Mouse (Mus musculus) left cerebral cortex, postnatal 4 days (tissue): Measurements from ENCODE around the gene Ptprn2. TPM values are rescaled to one million over a fixed set of nuclear protein-coding genes. Genes with fewer than 3 reads are reported as not detected.

ENCODE experiments used
- DNase-seq: peaks from one replicate; pipeline ENCODE4 v3.0.0-alpha.2; 2022
- intact Hi-C: fragments of 180-260 bp; cut with DNase I; formaldehyde crosslinking; loops from one replicate; pipeline ENCODE4 v1.15.1; 2025
- total RNA-seq, 2 experiments: library from RNA; stranded (reverse); gene quantifications; 2 replicates each; pipeline ENCODE4 v1.2.3; 2021

Gene Ptprn2
- total RNA-seq, 2 experiments from 2014 or later, result 172 to 180 TPM

DNA sequence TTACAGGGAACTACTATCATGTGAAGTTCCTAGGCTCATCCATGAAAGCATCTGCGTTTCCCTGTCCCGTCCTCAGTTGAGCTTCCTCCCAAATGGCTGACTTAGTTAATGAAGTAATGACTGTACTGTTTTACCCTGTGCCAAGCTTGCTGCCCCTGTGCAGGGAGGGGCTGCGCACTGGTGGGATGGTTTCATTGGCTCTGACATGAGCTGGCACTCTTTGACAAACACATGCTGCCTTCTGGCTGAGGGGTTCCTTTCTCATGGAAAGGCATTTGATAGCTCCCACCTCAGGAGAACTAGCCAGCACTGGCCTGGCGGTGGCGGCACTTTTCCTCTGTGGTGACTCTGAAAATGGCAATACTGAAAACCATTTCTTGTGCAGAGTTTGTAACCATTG, 458.4 kb downstream of the Ptprn2 start:
- DNase-seq, result peak; percentile 61
- intact Hi-C loops, result no loop called here

DNA sequence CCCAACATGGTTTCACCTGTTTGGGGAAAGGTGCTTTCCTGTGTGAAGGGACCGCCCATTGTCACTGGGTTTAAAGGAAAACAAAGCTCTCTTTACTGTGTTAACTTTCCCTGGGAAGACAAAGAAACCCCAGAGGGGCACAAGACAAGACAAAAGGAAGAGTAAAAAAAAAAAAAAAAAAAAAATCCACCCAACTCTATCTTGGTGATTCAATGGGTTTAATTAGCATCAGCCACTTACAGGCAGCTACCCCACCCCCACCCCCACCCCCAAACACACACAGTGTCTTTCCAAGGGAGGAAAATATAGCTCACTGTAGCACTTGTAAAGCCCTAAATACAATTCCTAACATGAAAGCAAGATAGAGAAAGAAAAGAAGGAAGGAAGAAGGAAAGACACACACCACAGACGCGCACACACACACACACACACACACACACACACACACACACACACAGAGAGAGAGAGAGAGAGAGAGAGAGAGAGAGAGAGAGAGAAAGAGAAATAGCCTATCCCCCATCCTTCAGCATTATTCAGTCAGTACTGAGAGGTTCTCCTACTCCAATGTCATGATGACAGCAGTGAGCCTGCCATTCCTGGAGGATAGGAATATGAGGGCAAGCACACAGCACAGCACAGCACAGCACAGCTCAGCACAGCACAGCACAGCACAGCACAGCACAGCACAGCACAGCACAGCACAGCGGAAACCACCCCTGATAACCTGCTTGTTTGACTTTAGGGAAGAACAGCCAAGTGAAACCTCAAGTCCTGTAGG, 462.8 kb downstream of the Ptprn2 start:
- no peak for DNase-seq
- intact Hi-C loops, result no loop called here

DNA sequence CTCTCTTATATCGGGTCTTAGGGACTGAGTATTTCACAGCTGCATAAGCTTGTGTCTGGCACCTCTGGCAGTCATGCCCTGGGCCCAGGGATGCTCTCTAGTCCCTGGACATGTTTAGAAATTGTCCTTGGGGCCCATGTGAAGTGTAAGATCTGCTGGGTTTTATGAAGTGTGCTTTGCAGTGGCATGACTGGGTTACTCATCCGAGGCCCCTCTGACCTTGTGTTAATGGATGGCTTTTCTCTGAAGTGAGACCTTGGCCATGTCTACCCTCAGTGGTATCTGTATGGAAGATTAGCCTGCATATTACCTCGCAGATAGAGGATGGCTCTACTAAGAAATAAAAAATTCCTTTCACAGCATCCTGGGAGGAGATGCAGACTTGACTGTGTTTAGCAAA, 464.2 kb downstream of the Ptprn2 start:
- intact Hi-C loops, result no loop called here
- no peak for DNase-seq

DNA sequence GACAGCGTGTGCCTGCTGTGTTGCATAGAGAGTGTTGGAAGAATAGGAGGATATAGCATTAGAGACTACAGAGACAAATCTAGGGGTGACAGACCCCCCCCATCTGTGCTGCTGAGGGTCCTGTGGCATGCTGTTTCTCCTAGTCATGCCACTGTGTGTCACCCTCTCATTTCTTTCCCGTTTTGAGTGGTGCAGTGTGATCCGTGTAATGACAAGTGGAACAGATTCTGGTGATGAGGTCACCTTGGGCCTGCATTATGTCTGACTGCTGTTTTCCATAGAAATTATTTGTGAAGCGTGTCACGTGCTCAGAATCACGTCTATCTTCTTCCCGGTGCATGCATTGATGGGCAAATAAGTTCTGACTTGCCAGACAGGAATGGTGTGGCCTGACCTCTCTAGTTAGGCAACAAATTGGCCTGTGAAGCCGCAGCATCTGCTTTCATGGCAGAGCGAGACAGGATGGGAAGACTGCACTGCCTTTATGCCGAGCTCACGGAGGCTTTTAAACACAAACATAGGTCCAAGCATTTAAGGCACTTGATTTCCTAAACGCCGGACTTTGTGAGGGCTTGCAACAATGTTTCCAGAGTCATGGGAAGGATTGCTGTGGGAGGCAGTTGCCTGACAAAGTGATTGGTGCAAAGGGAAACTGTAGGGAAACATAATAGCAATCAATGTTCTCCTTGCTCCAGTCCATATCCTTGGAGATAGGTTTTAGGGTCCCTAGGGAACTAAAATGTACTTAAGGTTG, 467.1 kb downstream of the Ptprn2 start:
- intact Hi-C loops, result no loop called here

DNA sequence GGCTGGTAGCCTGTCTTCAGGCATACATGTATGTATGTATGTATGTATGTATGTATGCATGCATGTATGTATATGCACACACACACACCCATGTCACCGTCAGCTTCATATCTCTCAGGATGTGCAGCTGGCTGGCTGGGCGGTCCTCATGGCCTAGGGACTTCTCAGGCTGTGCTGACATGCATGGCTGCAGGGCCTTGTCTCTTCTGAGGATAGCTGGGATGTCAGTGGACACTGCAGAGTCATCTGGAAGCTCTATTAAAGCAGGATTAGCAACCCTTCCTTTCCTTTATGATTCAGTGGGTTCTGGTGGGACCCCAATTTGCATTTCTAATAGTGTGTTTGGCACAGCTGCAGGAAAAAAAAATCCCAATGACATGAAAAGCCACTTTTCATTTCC, 473.6 kb downstream of the Ptprn2 start:
- DNase-seq, result no peak
- intact Hi-C loops, result no loop called here

More for the DNA sequence above, 467.1 kb downstream of the Ptprn2 start:
- no peak for DNase-seq

DNA sequence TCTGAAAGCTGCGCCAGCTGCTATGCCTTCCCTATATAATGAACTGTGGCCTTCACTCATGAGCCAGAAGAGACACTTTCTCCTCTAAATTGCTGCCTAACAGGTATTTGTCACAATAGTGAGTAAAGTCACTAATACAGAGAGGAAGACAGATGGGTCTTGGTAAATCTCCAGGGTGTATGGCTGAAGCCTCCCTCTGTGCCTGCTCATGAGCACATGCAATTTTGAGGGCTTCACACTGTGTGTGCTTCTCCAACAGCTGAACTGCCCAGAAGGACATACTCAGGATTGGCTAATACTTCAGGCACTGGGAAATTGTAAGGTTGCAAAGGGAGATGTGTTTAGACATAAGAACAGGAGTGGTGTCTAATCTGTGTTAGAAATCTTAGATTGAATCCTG, 478.4 kb downstream of the Ptprn2 start:
- intact Hi-C loops, result no loop called here
- no peak for DNase-seq

DNA sequence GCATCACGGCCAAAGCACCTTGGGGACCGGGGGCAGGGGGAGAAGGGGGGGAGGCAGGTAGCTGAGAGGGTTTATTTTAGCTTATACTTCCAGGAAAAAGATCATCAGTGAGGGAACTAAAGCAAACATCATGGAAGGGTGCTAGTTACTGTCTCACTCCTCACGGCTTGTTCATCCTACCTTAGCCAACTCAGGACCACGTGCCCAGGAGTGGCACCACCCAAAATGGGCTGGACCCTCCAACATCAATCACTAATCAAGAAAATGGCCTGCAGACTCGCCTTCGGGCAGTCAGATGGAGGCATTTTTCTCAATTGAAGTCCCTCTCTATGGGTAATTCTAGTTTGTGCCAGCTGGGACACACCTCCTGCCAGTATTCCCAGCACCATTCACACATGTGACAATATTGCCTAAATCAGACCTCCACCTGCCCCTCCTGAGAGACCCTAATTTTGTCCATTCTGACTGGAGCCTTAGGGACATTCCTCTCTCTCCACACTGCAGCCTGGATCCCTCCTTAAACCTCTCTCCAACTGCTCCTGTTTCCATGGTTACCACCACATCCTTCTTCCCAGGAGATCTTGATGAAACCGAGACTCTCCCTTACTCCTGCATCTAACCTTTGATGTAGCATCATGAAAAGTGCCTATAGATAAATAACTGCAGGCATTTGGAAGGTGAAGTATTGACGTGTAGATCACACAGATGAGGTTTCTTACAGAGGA, 482.9 kb downstream of the Ptprn2 start:
- DNase-seq, result no peak
- intact Hi-C loops, result no loop called here

DNA sequence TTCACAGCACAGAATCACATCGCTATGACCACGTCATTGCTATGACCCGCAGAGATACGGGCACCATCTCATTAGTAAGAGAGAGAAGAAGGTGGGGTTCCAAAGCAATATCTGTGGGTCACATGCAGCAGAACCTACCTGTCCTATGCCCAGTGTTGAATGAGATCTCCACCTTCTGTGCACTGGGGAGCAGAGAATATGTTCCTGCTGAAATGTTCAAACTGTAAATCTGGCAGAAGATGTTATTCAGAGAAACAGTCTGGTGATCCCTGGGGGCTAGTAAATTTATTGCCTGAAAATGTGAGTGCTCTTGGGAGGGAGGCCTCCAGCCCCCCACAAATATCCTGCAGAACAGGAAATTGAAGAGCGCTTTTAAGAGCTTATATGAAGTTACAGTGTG, 490.0 kb downstream of the Ptprn2 start:
- DNase-seq, result no peak
- intact Hi-C loops, result no loop called here

DNA sequence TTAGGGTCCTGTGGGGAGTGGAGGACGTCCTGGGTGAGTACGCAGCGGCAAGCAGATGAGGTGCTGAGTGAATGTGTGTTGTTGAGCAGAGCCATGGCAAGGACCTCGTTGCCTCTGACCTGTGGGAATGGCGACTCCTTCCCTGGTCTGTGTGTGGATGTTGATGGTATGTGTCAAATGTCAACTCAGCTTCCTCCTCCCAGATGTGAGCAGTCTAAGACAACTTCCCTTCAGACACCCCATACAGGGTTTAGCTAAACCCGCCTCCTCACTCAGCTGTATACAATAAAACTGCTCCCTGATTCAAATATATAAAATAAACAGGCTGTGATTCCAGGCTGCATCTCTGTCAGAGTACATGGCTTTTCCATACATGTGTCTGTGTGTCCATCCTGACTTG, 491.5 kb downstream of the Ptprn2 start:
- no peak for DNase-seq
- intact Hi-C loops, result no loop called here

DNA sequence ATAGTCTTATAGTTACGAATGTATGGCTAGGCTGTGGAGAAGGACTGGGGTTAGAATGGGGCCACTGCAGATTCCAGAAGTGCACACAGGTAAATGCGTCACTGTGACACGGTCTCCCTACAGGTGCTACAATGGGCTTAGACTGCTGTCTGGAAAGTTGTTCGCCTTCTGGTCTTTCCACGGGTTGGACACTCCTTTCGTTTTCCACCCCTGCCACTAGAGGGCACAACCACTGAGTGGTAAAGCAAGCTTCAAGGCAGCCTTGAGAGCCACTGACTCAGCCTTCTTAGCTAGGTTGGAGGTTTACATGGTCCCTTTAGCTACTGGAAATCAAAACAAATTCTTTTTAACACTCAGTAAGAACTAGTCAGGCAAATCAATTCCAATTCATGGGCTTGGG, 492.7 kb downstream of the Ptprn2 start:
- intact Hi-C loops, result no loop called here
- no peak for DNase-seq

DNA sequence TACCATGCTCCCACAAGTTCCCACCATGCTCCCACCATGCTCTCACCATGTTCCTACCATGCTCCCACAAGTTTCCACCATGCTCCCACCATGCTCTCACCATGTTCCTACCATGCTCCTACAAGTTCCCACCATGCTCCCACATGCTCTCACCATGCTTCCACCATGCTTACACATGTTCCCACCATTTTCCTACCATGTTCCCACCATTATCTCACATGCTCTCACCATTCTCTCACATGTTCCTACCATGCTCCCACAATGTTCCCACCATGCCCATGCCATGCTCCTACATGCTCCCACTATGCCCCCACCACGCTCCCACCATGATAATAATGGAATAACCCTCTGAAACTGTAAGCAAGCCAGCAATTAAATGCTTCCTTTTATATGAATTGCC, 495.8 kb downstream of the Ptprn2 start:
- DNase-seq, result no peak
- intact Hi-C loops, result no loop called here

DNA sequence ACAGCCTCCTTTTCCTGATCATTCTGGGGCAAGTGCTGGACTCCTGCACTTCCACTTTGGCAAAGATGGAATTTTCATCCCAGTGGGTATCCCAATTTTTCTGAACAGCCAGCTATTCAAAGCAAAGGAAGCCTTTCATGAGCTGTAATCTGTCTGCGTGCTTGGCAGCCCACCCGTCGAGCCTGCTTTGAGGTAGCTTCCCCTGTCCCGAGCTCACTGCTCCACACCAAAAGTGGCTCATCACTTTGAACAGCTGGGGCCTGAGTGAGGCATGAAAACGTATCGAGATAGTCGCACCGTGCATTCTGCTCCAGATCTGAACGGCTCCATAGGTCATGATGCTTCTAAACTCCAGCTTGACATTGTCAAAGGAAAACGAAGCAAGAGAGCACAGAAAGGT, 503.6 kb downstream of the Ptprn2 start:
- DNase-seq, result no peak

DNA sequence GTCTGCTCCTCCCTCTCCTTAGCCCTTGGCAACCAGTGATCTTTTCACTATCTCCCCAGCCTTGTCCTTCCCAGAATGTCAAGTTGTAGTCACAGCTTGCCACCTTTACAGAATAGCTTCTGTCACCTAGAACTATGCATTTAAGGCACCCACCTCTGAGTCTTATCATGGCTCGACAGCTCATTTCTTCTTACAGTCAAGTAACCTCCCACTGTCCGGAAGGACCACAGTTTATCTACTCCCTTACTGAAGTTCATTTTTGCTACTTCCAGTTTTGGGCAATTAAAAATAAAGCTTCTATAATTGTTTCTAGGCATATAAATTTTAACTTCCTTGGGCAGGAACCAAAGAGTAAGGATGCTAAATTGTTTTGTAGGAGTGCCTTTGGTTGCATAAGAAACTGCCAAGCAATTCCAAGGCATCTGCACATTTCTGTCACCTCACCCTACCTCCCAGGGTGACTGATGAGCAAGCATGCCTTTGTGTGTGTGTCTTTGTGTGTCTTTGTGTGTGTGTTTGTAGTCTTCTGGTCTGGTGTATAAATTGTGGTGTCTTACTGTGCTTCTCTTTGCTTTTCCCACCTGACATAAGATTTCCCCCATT, 516.1 kb downstream of the Ptprn2 start:
- DNase-seq, result no peak
- intact Hi-C loops, result no loop called here

More for the DNA sequence above, 503.6 kb downstream of the Ptprn2 start:
- intact Hi-C loops, result no loop called here

DNA sequence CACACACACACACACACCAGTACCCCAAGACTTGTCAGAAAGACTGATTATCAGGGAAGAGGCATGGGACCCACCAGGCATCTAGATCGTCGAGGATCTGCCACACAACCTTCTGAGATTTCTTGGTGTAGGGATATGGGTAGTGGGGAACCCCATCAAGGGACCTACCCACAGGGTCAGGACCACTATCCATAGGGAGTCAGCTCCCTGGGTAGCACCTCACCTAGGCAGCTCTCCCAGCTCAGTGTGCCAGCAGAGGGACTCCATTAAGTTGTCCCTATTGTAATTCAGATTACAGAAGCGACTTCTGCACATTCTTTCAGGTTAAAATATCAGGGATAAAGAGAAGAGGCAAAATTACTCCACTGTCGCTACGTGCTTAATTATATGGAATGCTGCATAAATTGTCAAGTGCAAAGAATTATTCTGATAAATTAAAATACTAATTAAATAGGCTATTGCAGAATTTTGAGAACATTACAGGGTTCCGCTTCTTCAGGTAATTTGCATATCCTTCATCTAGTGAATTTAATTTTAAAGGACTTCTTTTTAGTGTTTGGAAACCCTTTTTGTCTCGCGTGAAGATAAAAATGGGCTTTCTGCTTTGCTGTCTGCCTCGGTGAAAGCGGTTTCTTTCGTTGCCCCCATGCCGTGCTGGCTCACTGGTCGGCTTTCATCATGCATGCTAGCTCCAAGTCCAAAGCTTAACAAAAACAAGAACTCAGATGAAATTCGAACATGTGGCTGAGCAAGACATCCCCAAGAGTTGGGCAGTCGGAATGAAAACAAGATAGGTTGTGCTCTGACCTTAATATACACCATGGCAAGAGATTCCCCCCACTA, 531.5 kb downstream of the Ptprn2 start:
- intact Hi-C loops, result no loop called here
- no peak for DNase-seq

DNA sequence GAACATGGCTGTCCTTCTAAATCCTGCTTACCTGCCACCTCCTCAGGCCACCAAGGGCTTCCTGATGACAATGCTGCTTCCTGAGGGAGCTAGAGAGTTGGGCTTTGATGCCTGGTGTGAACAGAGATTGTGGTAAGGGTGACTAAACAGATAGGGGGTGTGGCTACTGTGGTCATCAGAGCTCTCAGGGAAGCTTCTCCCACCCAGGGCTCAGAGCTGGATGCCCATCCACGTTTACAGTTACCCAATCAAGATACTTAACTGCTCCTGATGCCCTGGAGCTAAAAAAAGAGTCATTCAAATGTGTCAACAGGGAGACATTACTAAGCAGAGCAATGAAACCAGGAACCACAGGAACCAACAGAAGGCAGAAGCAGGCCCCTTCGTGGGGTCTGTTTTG, 532.4 kb downstream of the Ptprn2 start:
- no peak for DNase-seq
- intact Hi-C loops, result no loop called here

DNA sequence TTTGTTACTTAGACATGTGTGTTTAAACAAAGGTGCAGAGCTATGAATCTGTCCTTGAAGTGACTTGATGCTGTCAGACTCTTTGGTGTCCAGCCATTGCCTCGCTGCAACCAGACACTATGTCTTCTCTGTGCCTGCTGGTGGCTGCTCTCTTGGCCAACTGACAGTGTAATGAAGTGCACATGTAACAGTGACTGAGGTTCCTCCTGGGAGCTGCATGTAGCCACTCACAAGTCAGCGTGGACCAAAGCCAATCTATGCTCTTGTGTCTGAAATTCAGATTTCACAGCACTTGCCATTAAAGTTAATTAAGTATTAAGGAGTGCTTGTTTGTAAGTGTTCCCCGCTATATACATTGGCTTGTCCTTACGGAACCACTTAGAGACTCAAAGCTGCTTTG, 537.7 kb downstream of the Ptprn2 start:
- intact Hi-C loops, result no loop called here
- peak; percentile 63 for DNase-seq

DNA sequence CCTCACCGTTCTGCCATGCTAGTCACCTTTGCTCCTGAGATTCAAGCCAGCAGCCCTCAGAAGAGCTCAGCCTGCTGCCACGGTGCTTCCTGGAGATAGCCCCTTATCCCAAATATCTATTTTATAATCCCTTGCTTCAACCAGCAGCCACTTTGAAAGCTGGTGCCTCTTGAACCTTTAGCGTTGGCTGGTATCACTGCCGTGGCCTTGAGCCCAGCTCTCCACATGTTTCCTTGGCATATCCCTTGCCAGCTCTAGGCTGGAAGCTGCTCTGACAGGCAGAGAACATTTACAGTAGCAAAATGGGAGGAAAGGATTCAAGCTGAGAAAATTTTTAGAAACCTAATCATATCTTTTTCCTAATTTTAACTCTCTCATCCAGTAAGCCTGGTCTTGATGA, 539.4 kb downstream of the Ptprn2 start:
- intact Hi-C loops, result no loop called here
- DNase-seq, result peak; percentile 86

DNA sequence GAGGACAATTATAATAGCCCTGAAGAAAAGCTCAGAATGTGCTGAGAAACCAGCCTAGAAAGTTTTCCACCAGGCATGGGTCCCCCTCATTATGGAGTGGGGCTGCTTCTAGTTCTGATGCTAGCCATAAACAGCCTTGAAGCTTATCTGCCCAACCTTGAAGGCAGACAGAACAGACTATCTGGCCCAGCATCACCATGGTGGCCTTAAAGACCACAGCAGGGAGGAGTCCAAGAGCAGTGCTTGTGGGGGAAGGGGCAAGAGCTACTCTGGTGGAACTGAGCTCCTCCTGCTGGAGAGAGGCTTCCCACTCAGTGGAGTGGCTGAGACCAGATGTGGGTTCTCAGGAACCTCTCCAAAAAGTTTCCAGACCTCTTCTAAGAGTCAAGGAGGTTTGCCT, 540.2 kb downstream of the Ptprn2 start:
- DNase-seq, result no peak
- intact Hi-C loops, result no loop called here

DNA sequence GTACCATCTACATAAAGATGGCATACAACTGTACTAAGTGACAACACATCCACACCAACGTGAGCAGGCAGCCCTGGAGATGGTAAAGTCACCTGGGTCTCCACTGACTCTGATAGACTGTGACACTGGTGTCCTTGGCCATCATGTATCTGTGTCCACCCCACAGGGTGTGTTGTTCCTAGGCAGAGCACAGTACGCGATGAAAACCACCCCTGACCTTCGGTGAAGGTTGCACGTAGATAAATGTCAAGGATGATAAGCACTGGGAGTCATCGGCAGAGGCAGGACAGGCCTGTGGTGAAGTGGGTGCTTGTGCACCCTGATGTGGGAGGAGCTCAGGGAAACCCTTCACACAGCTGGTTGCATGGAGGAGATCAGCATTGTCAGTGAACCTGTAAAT, 541.8 kb downstream of the Ptprn2 start:
- intact Hi-C loops, result no loop called here
- no peak for DNase-seq

DNA sequence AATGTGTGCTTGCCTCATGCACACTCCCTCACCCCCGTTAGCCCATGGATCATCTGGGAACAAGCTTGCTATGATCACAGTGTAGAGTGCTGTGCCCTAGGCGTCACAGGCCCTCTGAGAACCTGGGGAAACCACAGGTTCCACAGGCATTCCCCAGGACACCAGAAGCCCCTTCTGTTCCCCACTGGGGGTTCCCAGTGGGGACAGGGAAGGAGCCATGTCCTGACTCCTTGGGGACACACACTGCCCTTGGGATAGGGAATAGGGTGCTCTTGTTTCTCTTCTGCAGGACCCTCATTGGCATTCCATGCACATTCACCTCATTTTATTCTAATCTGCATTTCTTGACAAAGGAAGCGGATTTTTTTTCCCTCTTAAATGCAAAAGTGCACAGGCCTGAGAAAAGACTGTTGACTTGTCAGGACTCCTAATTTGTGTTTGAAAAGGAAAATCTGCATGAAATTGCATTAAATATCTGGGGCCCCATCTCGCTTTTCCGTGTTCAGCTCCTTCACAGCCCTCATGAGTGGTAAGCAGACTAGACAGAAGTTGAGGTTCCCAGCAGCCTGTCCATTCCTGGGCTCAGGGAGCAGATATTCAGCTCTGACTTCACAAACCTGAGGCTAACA, 542.9 kb downstream of the Ptprn2 start:
- intact Hi-C loops, result no loop called here
- no peak for DNase-seq
